In the genomic region with DNA sequence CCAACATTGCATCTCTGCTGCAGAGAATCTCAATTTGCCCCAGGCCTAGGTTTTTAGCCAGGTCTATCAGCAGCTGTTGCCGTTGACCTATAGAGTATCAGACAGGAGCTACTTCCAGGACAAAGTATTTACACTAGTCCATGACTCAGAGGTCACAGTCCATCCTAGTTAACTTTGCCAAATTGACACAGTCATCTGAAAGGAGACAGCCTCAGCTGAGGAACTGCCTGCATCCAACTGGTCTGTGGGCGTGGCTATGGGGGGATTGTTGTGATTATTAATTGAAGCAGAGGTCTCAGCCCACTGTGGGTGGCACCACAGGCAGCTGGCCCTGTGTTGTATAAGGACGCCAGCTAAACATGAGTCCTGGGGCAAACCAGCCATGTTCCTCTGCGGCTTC, we compare ENCODE assay signal across 20 mouse cellular contexts. TPM values are rescaled to one million over a fixed set of nuclear protein-coding genes. Genes with fewer than 3 reads are reported as not detected.
"Had no signal": no experiment of that assay in that cellular context is flagged by ENCODE, and none has a peak within 500 bp of the region (broad histone marks: within the 10 kb centered on the region; RNA-seq: fewer than 3 reads in every experiment).

No protein-coding gene starts in this region.

- DNase-seq: kidney, adult 9 months; kidney, postnatal 10 days; kidney, postnatal 4 days; liver, embryonic 13.5 days; lung, adult 18-20 months; lung, postnatal 36 days; right cerebral cortex, adult 18-20 months; right cerebral cortex, postnatal 25 days; thymus, adult 18-20 months; thymus, postnatal 25 days had no signal

- H3K4me3 ChIP-seq: layer of hippocampus, adult 2 months; left cerebral cortex, adult 2 months; limb, embryonic 15.5 days; liver, embryonic 13.5 days; midbrain, embryonic 13.5 days; neural tube, embryonic 15.5 days had no signal

- H3K9ac ChIP-seq: limb, embryonic 15.5 days; liver, embryonic 13.5 days; midbrain, embryonic 13.5 days; neural tube, embryonic 15.5 days had no signal

- H3K9me3 ChIP-seq: limb, embryonic 15.5 days; liver, embryonic 13.5 days; neural tube, embryonic 15.5 days had no signal

- H3K27me3 ChIP-seq: limb, embryonic 15.5 days; neural tube, embryonic 15.5 days had no signal

- H3K36me3 ChIP-seq: limb, embryonic 15.5 days; liver, embryonic 13.5 days; midbrain, embryonic 13.5 days; neural tube, embryonic 15.5 days had no signal

- H3K4me2 ChIP-seq: limb, embryonic 15.5 days; liver, embryonic 13.5 days; midbrain, embryonic 13.5 days; neural tube, embryonic 15.5 days had no signal

- H3K27ac ChIP-seq: layer of hippocampus, adult 2 months; left cerebral cortex, adult 2 months; limb, embryonic 15.5 days; liver, embryonic 13.5 days; midbrain, embryonic 13.5 days; neural tube, embryonic 15.5 days had no signal

- ATAC-seq: intestine, postnatal 0 days; midbrain, embryonic 13.5 days had no signal

RNA-seq across cellular contexts. Expression of gene Npas4, which starts 14.8 kb away (rescaled TPM):
- total RNA-seq: megakaryocyte progenitor cell, adult 5-6 weeks had no signal
- polyA plus RNA-seq: limb, embryonic 11.5 days; limb, embryonic 15.5 days; liver, embryonic 13.5 days; lung, embryonic 16.5 days had no signal

RNA-seq across cellular contexts. Expression of gene AC124502.3, which starts 33.8 kb away (rescaled TPM):
- polyA plus RNA-seq: intestine, postnatal 0 days had no signal

RNA-seq across cellular contexts. Expression of gene Brms1, which starts 36.2 kb away (rescaled TPM):
- total RNA-seq: midbrain, postnatal 0 days had no signal
